In genomic region chr1:42353096-42353495, GRCm38 (mm10) we compare ENCODE assay signal across 13 mouse cellular contexts.
DNase-seq lines count a peak whose midpoint lies in the region; ATAC-seq and TF ChIP-seq lines count a peak whose summit lies in the region.
"Had no signal": no experiment of that assay in that cellular context is flagged by ENCODE, and none has a peak within 500 bp of the region (broad histone marks: within the 10 kb centered on the region; RNA-seq: fewer than 3 reads in every experiment).

No protein-coding gene starts in this region.

- no peak overlapping the region for H3K4me3 ChIP-seq in kidney, postnatal 0 days (replicated peaks; ENCODE audit: low read depth, low read length)
- no peak overlapping the region for H3K4me3 ChIP-seq in lung, embryonic 14.5 days (ENCODE audit: low read depth, low read length)
- H3K4me3 ChIP-seq in lung, adult 2 months (replicated peaks; ENCODE audit: extremely low read depth, low read depth, low read length), result no peak overlapping the region
- H3K4me3 ChIP-seq: hindbrain, embryonic 13.5 days; liver, embryonic 15.5 days had no signal

- H3K36me3 ChIP-seq in kidney, postnatal 0 days (ENCODE audit: insufficient read depth, low read length), result no peaks in the 10 kb centered on the region
- no peaks in the 10 kb centered on the region for H3K36me3 ChIP-seq in lung, embryonic 14.5 days (ENCODE audit: insufficient read depth)
- H3K36me3 ChIP-seq: hindbrain, embryonic 13.5 days; liver, embryonic 15.5 days had no signal

- no peaks in the 10 kb centered on the region for H3K27me3 ChIP-seq in kidney, postnatal 0 days (ENCODE audit: insufficient read depth, low read length)
- no peaks in the 10 kb centered on the region for H3K27me3 ChIP-seq in lung, embryonic 14.5 days (ENCODE audit: insufficient read depth, low read length)
- H3K27me3 ChIP-seq: hindbrain, embryonic 13.5 days; liver, embryonic 15.5 days had no signal

- no peak overlapping the region for H3K9ac ChIP-seq in kidney, postnatal 0 days (ENCODE audit: low read depth, low read length)
- no peak overlapping the region for H3K9ac ChIP-seq in lung, embryonic 14.5 days
- H3K9ac ChIP-seq: hindbrain, embryonic 13.5 days; liver, embryonic 15.5 days had no signal

- no peaks in the 10 kb centered on the region for H3K9me3 ChIP-seq in kidney, postnatal 0 days (replicated peaks; ENCODE audit: low read length)
- H3K9me3 ChIP-seq in lung, embryonic 14.5 days (ENCODE audit: low read depth, low read length), result no peaks in the 10 kb centered on the region
- H3K9me3 ChIP-seq: hindbrain, embryonic 13.5 days; liver, embryonic 15.5 days had no signal

- ATAC-seq in kidney, postnatal 0 days (replicated peaks; ENCODE audit: low FRiP score, low read depth), result no peak
- ATAC-seq in lung, embryonic 14.5 days (ENCODE audit: insufficient read depth), result no peak; the same call in 1 of the 2 replicates
- ATAC-seq in granulocyte monocyte progenitor cell, adult 5-6 weeks (replicated peaks; ENCODE audit: poor library complexity, severe bottlenecking), result no peak

- no peaks in the 10 kb centered on the region for H3K4me1 ChIP-seq in kidney, postnatal 0 days (replicated peaks; ENCODE audit: insufficient read depth, low read length)
- H3K4me1 ChIP-seq in lung, embryonic 14.5 days (ENCODE audit: insufficient read depth), result no peaks in the 10 kb centered on the region; the same call in none of the 2 replicates
- H3K4me1 ChIP-seq in lung, adult 2 months (ENCODE audit: control insufficient read depth, insufficient read depth, low read length), result no peaks in the 10 kb centered on the region
- H3K4me1 ChIP-seq: liver, embryonic 15.5 days had no signal

- TF ChIP-seq CTCF in kidney, postnatal 0 days (IDR thresholded peaks at IDR 0.05; ENCODE audit: low read depth), result no peak
- no peak for TF ChIP-seq CTCF in lung, embryonic 14.5 days (IDR thresholded peaks at IDR 0.05; ENCODE audit: low read depth)
- no peak for TF ChIP-seq CTCF in lung, adult 2 months (IDR thresholded peaks at IDR 0.05; ENCODE audit: insufficient read depth, low read length)

- H3K27ac ChIP-seq in kidney, postnatal 0 days, result no peak overlapping the region
- H3K27ac ChIP-seq in lung, embryonic 14.5 days (ENCODE audit: low read depth), result no peak overlapping the region
- H3K27ac ChIP-seq: liver, embryonic 15.5 days had no signal

- no peak for TF ChIP-seq POLR2A in lung, adult 2 months (IDR thresholded peaks at IDR 0.05; ENCODE audit: borderline replicate concordance, extremely low read depth, low read depth, low read length)

- no peak overlapping the region for H3K4me2 ChIP-seq in kidney, postnatal 0 days (ENCODE audit: low read length)
- H3K4me2 ChIP-seq in lung, embryonic 14.5 days, result peak overlapping the region; percentile 13
- H3K4me2 ChIP-seq: liver, embryonic 15.5 days had no signal

- peak; percentile 5 for DNase-seq in adrenal gland, postnatal 10 days
- DNase-seq in adrenal gland, postnatal 25 days, result no peak
- DNase-seq in kidney, postnatal 0 days (ENCODE audit: low spot score), result peak; percentile 22
- no peak for DNase-seq in kidney, postnatal 4 days
- DNase-seq in lung, embryonic 14.5 days, result peak; percentile 87
- no peak for DNase-seq in lung, adult 2 months
- DNase-seq in Muller cell, postnatal 12 days (ENCODE audit: inconsistent ontology term), result peak; percentile 7
- DNase-seq: adrenal gland, postnatal 14 days; gastrocnemius, postnatal 36 days; kidney, adult 18-20 months had no signal

- 69% methylated on average over 8 of the region's 8 CpGs for WGBS in kidney, postnatal 0 days
- 37% methylated on average over 8 of the region's 8 CpGs for WGBS in lung, embryonic 14.5 days
- 54% methylated on average over 8 of the region's 8 CpGs for WGBS in lung, adult 2 months

Comparison
In these comparisons a context has a peak if more than half of its experiments do, and no peak if none do; other contexts are left out.
1. DNase-seq: peak in adrenal gland, postnatal 10 days (single experiment), kidney, postnatal 0 days (single experiment), lung, embryonic 14.5 days (single experiment) and Muller cell, postnatal 12 days (single experiment); none in adrenal gland, postnatal 25 days (single experiment), kidney, postnatal 4 days (0 of 2) and lung, adult 2 months (single experiment).